ENCODE assay signal across 8 mouse cellular contexts in genomic region chr8:66860921-66861588, GRCm38 (mm10). TPM values are rescaled to one million over a fixed set of nuclear protein-coding genes. Genes with fewer than 3 reads are reported as not detected.
DNase-seq lines count a peak whose midpoint lies in the region; ATAC-seq and TF ChIP-seq lines count a peak whose summit lies in the region.

No protein-coding gene starts in this region.

- H3K9ac ChIP-seq in intestine, embryonic 16.5 days (ENCODE audit: low read depth, low read length) = peak overlapping the region; percentile 84
- H3K9ac ChIP-seq in liver, embryonic 14.5 days (replicated peaks) = peak overlapping the region; percentile 75

- DNase-seq in 3T3-L1 (ENCODE audit: low read depth, low spot score) = peak; percentile 72
- peak; percentile 53 for DNase-seq in NIH3T3 (ENCODE audit: low read depth)
- no peak for DNase-seq in liver, embryonic 14.5 days (ENCODE audit: low read depth in 3 of 3, low spot score in 3 of 3)
- DNase-seq in natural killer cell, adult 2 months (ENCODE audit: low spot score in 2 of 2) = peak; percentile 5 to 13
- peak; percentile 34 for DNase-seq in thymus, adult 2 months

- no peaks in the 10 kb centered on the region for H3K27me3 ChIP-seq in intestine, embryonic 16.5 days (replicated peaks; ENCODE audit: control insufficient read depth, insufficient read depth, low read length)
- no peaks in the 10 kb centered on the region for H3K27me3 ChIP-seq in liver, embryonic 14.5 days (ENCODE audit: control insufficient read depth, insufficient read depth, low read length)
- no peaks in the 10 kb centered on the region for H3K27me3 ChIP-seq in thymus, adult 2 months (ENCODE audit: control insufficient read depth, insufficient read depth, low read length)

- no peak for TF ChIP-seq CTCF in liver, embryonic 14.5 days (IDR thresholded peaks at IDR 0.05; ENCODE audit: low read depth)
- no peak for TF ChIP-seq CTCF in thymus, adult 2 months (IDR thresholded peaks at IDR 0.05; ENCODE audit: borderline replicate concordance, control insufficient read depth, extremely low read depth, insufficient read depth, low read length, poor library complexity)

- H3K36me3 ChIP-seq in intestine, embryonic 16.5 days (ENCODE audit: control insufficient read depth, insufficient read depth, low read length) = no peaks in the 10 kb centered on the region
- H3K36me3 ChIP-seq in liver, embryonic 14.5 days (replicated peaks; ENCODE audit: control insufficient read depth, insufficient read depth, low read depth) = no peaks in the 10 kb centered on the region
- no peaks in the 10 kb centered on the region for H3K36me3 ChIP-seq in thymus, adult 2 months (ENCODE audit: control insufficient read depth, insufficient read depth, low read length)

- no peak for TF ChIP-seq POLR2A in thymus, adult 2 months (IDR thresholded peaks at IDR 0.05; ENCODE audit: control insufficient read depth, extremely low read depth, insufficient read depth, low read length, poor library complexity)

- no peak for TF ChIP-seq EP300 in liver, embryonic 14.5 days (IDR thresholded peaks at IDR 0.05; ENCODE audit: low read depth)

- H3K4me3 ChIP-seq in intestine, embryonic 16.5 days (ENCODE audit: low read length) = peak overlapping the region; percentile 92
- peak overlapping the region; percentile 74 to 81 for H3K4me3 ChIP-seq in liver, embryonic 14.5 days (ENCODE audit: insufficient read depth in 1 of 2, low read depth in 2 of 2, low read length in 2 of 2)
- H3K4me3 ChIP-seq in thymus, adult 2 months (ENCODE audit: control insufficient read depth, insufficient read depth, low read length) = peak overlapping the region; percentile 95

- H3K4me1 ChIP-seq in intestine, embryonic 16.5 days (ENCODE audit: control insufficient read depth, insufficient read depth, low read length) = peaks cover 6% of the 10 kb centered on the region; the same call in 1 of the 2 replicates
- peaks cover 0 to 16% of the 10 kb centered on the region in 2 experiments; a peak in 2 of 4 replicates for H3K4me1 ChIP-seq in liver, embryonic 14.5 days (replicated peaks; ENCODE audit: control insufficient read depth in 2 of 2, insufficient read depth in 2 of 2, low read length in 1 of 2)
- H3K4me1 ChIP-seq in thymus, adult 2 months (replicated peaks; ENCODE audit: control insufficient read depth, insufficient read depth, low read length) = peaks cover 5% of the 10 kb centered on the region

- peak; percentile 15; the same call in 1 of the 2 replicates for ATAC-seq in common myeloid progenitor, adult 5-6 weeks (replicated peaks; ENCODE audit: low read depth, poor library complexity, severe bottlenecking)
- peak; percentile 29 for ATAC-seq in granulocyte monocyte progenitor cell, adult 5-6 weeks (replicated peaks; ENCODE audit: poor library complexity, severe bottlenecking)
- ATAC-seq in intestine, embryonic 16.5 days = peak; percentile 70
- peak; percentile 52 for ATAC-seq in liver, embryonic 14.5 days (ENCODE audit: insufficient read depth)

- H3K4me2 ChIP-seq in intestine, embryonic 16.5 days (ENCODE audit: low read depth, low read length) = peak overlapping the region; percentile 77
- H3K4me2 ChIP-seq in liver, embryonic 14.5 days (ENCODE audit: low read depth) = peak overlapping the region; percentile 88

- 2% methylated on average over 46 of the region's 46 CpGs for WGBS in intestine, embryonic 16.5 days
- WGBS in liver, embryonic 14.5 days (ENCODE audit: insufficient replicate concordance) = 1% methylated on average over 33 of the region's 46 CpGs
- WGBS in thymus, adult 2 months = 1% methylated on average over 46 of the region's 46 CpGs

- H3K27ac ChIP-seq in intestine, embryonic 16.5 days (ENCODE audit: low read length) = 0 out of 2 replicates have a peak overlapping the region, but pooled peaks have one; percentile 23
- no peak overlapping the region for H3K27ac ChIP-seq in liver, embryonic 14.5 days
- no peak overlapping the region for H3K27ac ChIP-seq in thymus, adult 2 months (ENCODE audit: control insufficient read depth, insufficient read depth, low read length)

- H3K9me3 ChIP-seq in intestine, embryonic 16.5 days (ENCODE audit: control insufficient read depth, low read length) = no peaks in the 10 kb centered on the region
- H3K9me3 ChIP-seq in liver, embryonic 14.5 days (ENCODE audit: control insufficient read depth, low read length) = no peaks in the 10 kb centered on the region

RNA-seq across cellular contexts. Expression of gene Naf1, which starts 1.0 kb away (rescaled TPM):
- total RNA-seq in common myeloid progenitor, adult 5-6 weeks (2017) = 16.2 and 18.5 TPM in 2 replicates
- 53.5 and 55.1 TPM in 2 replicates for total RNA-seq in granulocyte monocyte progenitor cell, adult 5-6 weeks (2014; fragmentation: Nextera tagmentation)
- total RNA-seq in granulocyte monocyte progenitor cell, adult 5-6 weeks (2017) = 11.8 and 16.2 TPM in 2 replicates
- 1.4 and 1.8 TPM in 2 replicates for polyA plus RNA-seq in intestine, embryonic 16.5 days (2015; fragmentation: Nextera tagmentation; extraction: Ambion mirVana)
- 2.9 and 3.6 TPM in 2 replicates for polyA plus RNA-seq in liver, embryonic 14.5 days (2012; rRNA removed)
- polyA plus RNA-seq in liver, embryonic 14.5 days (2014; fragmentation: Nextera tagmentation; extraction: Ambion mirVana) = 1.9 and 2.5 TPM in 2 replicates
- 5.6 and 10.2 TPM in 2 replicates for polyA plus RNA-seq in thymus, adult 2 months (2012; rRNA removed)

Comparison
In these comparisons a context has a peak if more than half of its experiments do, and no peak if none do; other contexts are left out.
1. DNase-seq: peak in 3T3-L1 (single experiment), NIH3T3 (single experiment), natural killer cell, adult 2 months (2 of 2) and thymus, adult 2 months (single experiment); none in liver, embryonic 14.5 days (0 of 3).
2. ATAC-seq: peak in every context shown above with its lines; median percentile 70 in intestine, embryonic 16.5 days; 52 in liver, embryonic 14.5 days; 29 in granulocyte monocyte progenitor cell, adult 5-6 weeks; 15 in common myeloid progenitor, adult 5-6 weeks.
3. Peak in every context shown above with its lines, with median percentiles within 50 percentile points of each other: H3K4me3 ChIP-seq.